16 mouse cellular contexts compared by ENCODE assay signal in the genomic region with DNA sequence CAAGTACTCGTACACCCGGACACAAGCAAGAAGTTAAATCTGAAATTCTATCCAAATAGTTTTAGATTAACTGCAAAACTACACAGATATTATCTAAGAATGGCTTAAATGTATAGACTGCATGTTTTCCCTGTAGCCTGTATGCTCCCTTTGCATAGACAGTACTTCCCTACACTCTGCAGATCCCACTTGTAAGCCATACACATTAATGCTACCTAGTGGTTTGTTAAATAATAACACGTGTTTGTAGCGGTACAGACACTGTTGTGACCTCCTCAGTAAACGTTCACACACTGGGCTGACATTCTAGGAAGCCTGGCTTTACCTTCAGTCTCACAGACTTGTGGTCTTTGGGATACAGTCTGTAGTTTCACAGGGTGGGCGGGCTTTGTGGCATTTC.
DNase-seq lines count a peak whose midpoint lies in the region; ATAC-seq lines count a peak whose summit lies in the region.
"Had no signal": no experiment of that assay in that cellular context is flagged by ENCODE, and none has a peak within 500 bp of the region (broad histone marks: within the 10 kb centered on the region; RNA-seq: fewer than 3 reads in every experiment).

No protein-coding gene starts in this region.

- H3K4me1 ChIP-seq in forebrain, embryonic 10.5 days: peaks cover 13% of the 10 kb centered on the region
- peaks cover 5% of the 10 kb centered on the region; the same call in 1 of the 2 replicates for H3K4me1 ChIP-seq in forebrain, embryonic 12.5 days
- peaks cover 22% of the 10 kb centered on the region for H3K4me1 ChIP-seq in heart, embryonic 16.5 days (ENCODE audit: control insufficient read depth, insufficient read depth, low read length)
- peaks cover 5% of the 10 kb centered on the region for H3K4me1 ChIP-seq in midbrain, embryonic 12.5 days
- no peaks in the 10 kb centered on the region; the same call in 1 of the 2 replicates for H3K4me1 ChIP-seq in midbrain, embryonic 16.5 days (ENCODE audit: control insufficient read depth, insufficient read depth, low read length)
- H3K4me1 ChIP-seq: liver, embryonic 15.5 days had no signal

- no peaks in the 10 kb centered on the region for H3K9me3 ChIP-seq in forebrain, embryonic 10.5 days
- H3K9me3 ChIP-seq in forebrain, embryonic 12.5 days: no peaks in the 10 kb centered on the region
- H3K9me3 ChIP-seq in heart, embryonic 16.5 days (replicated peaks; ENCODE audit: control insufficient read depth, low read length): no peaks in the 10 kb centered on the region
- H3K9me3 ChIP-seq in midbrain, embryonic 12.5 days: no peaks in the 10 kb centered on the region
- H3K9me3 ChIP-seq in midbrain, embryonic 16.5 days (replicated peaks; ENCODE audit: control insufficient read depth, low read length, poor library complexity, severe bottlenecking): no peaks in the 10 kb centered on the region
- H3K9me3 ChIP-seq: liver, embryonic 15.5 days had no signal

- H3K27me3 ChIP-seq in forebrain, embryonic 10.5 days (ENCODE audit: poor library complexity, severe bottlenecking): no peaks in the 10 kb centered on the region
- no peaks in the 10 kb centered on the region for H3K27me3 ChIP-seq in forebrain, embryonic 12.5 days
- no peaks in the 10 kb centered on the region for H3K27me3 ChIP-seq in heart, embryonic 16.5 days (ENCODE audit: control insufficient read depth, insufficient read depth, low read length)
- H3K27me3 ChIP-seq in midbrain, embryonic 12.5 days: no peaks in the 10 kb centered on the region
- H3K27me3 ChIP-seq in midbrain, embryonic 16.5 days (ENCODE audit: control insufficient read depth, insufficient read depth, low read depth, low read length): no peaks in the 10 kb centered on the region
- H3K27me3 ChIP-seq: CH12.LX; liver, embryonic 15.5 days had no signal

- ATAC-seq in forebrain, embryonic 12.5 days (ENCODE audit: low FRiP score): no peak
- no peak; the same call in 1 of the 2 replicates for ATAC-seq in heart, embryonic 16.5 days (replicated peaks; ENCODE audit: extremely low read depth, insufficient read depth, low FRiP score)
- ATAC-seq in midbrain, embryonic 12.5 days (ENCODE audit: low FRiP score, low read depth): 0 out of 2 replicates have a peak, but pooled peaks have one; percentile 52
- no peak for ATAC-seq in midbrain, embryonic 16.5 days

- no peaks in the 10 kb centered on the region for H3K36me3 ChIP-seq in forebrain, embryonic 10.5 days (replicated peaks)
- no peaks in the 10 kb centered on the region for H3K36me3 ChIP-seq in forebrain, embryonic 12.5 days (replicated peaks)
- H3K36me3 ChIP-seq in heart, embryonic 16.5 days (ENCODE audit: control insufficient read depth, insufficient read depth): peaks cover 3% of the 10 kb centered on the region
- H3K36me3 ChIP-seq in midbrain, embryonic 12.5 days: no peaks in the 10 kb centered on the region
- no peaks in the 10 kb centered on the region for H3K36me3 ChIP-seq in midbrain, embryonic 16.5 days (ENCODE audit: control insufficient read depth, insufficient read depth, low read length)
- H3K36me3 ChIP-seq: liver, embryonic 15.5 days had no signal

- H3K4me3 ChIP-seq in forebrain, embryonic 10.5 days: no peak overlapping the region
- H3K4me3 ChIP-seq in forebrain, embryonic 12.5 days (replicated peaks): no peak overlapping the region
- H3K4me3 ChIP-seq in heart, embryonic 16.5 days (ENCODE audit: low read length): no peak overlapping the region
- H3K4me3 ChIP-seq in midbrain, embryonic 12.5 days: no peak overlapping the region
- H3K4me3 ChIP-seq in midbrain, embryonic 16.5 days (ENCODE audit: low read depth, low read length): no peak overlapping the region
- H3K4me3 ChIP-seq: layer of hippocampus, adult 2 months; liver, embryonic 15.5 days had no signal

- H3K4me2 ChIP-seq in forebrain, embryonic 12.5 days: no peak overlapping the region
- H3K4me2 ChIP-seq in heart, embryonic 16.5 days (ENCODE audit: low read depth, low read length): 0 out of 2 replicates have a peak overlapping the region, but pooled peaks have one; percentile 42
- H3K4me2 ChIP-seq in midbrain, embryonic 12.5 days (replicated peaks): no peak overlapping the region
- H3K4me2 ChIP-seq in midbrain, embryonic 16.5 days (ENCODE audit: low read length): no peak overlapping the region
- H3K4me2 ChIP-seq: liver, embryonic 15.5 days had no signal

- no peak overlapping the region for H3K9ac ChIP-seq in forebrain, embryonic 12.5 days
- H3K9ac ChIP-seq in heart, embryonic 16.5 days (ENCODE audit: low read length): peak overlapping the region; percentile 5; the same call in 1 of the 2 replicates
- no peak overlapping the region for H3K9ac ChIP-seq in midbrain, embryonic 12.5 days (replicated peaks)
- no peak overlapping the region for H3K9ac ChIP-seq in midbrain, embryonic 16.5 days (ENCODE audit: low read depth, low read length)
- H3K9ac ChIP-seq: liver, embryonic 15.5 days had no signal

- WGBS in forebrain, embryonic 10.5 days: 77% methylated on average over 6 of the region's 6 CpGs
- 56% methylated on average over 6 of the region's 6 CpGs for WGBS in forebrain, embryonic 12.5 days
- 44% methylated on average over 6 of the region's 6 CpGs for whole genome bisulfite sequencing in heart, embryonic 16.5 days
- 68% methylated on average over 6 of the region's 6 CpGs for WGBS in midbrain, embryonic 12.5 days
- 55% methylated on average over 6 of the region's 6 CpGs for WGBS in midbrain, embryonic 16.5 days

- no peak for DNase-seq in forebrain, embryonic 10.5 days (ENCODE audit: extremely low spot score, low spot score)
- DNase-seq in heart, postnatal 36 days: no peak
- no peak for DNase-seq in thymus, postnatal 4 days
- no peak for DNase-seq in right cerebral cortex, postnatal 10 days (ENCODE audit: low spot score in 2 of 2)
- DNase-seq: adrenal gland, adult 2 months; cerebellum, adult 11-12 months; cerebellum, postnatal 36 days; left cerebral cortex, postnatal 4 days; thymus, postnatal 14 days had no signal

- H3K27ac ChIP-seq in forebrain, embryonic 10.5 days: 0 out of 2 replicates have a peak overlapping the region, but pooled peaks have one; percentile 16
- no peak overlapping the region for H3K27ac ChIP-seq in forebrain, embryonic 12.5 days
- peak overlapping the region; percentile 95 for H3K27ac ChIP-seq in heart, embryonic 16.5 days (ENCODE audit: low read length)
- no peak overlapping the region for H3K27ac ChIP-seq in midbrain, embryonic 12.5 days (replicated peaks)
- no peak overlapping the region for H3K27ac ChIP-seq in midbrain, embryonic 16.5 days (ENCODE audit: low read length)
- H3K27ac ChIP-seq: layer of hippocampus, adult 2 months; liver, embryonic 15.5 days had no signal

- intact Hi-C loops in heart, postnatal 36 days (cut with DNase I): no loop called here

Comparison
In these comparisons a context has a peak if more than half of its experiments do, and no peak if none do; other contexts are left out.
1. H3K27ac ChIP-seq: peak in forebrain, embryonic 10.5 days (single experiment) and heart, embryonic 16.5 days (single experiment); none in forebrain, embryonic 12.5 days (single experiment), midbrain, embryonic 12.5 days (single experiment) and midbrain, embryonic 16.5 days (single experiment).